Comparison of ENCODE assay signal across 27 mouse cellular contexts in the genomic region with DNA sequence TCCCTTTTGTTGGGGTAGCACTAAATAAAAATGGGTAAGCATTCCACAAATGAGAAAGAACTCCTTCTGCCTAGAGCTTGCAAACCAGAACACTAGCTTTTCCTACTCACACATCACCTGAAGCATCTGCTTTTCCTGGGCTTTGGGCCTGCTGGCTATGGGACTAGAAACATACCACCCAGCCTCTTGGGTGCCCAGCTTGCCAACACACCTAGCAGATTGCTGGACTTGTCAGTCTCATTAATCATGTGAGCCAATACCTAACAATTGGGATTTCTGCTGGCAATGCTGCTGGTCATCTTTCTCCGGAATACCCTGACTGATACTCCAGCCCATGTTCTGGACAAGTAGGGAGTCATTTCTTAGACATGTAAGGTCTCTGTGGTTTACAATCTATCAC.
DNase-seq lines count a peak whose midpoint lies in the region; ATAC-seq and TF ChIP-seq lines count a peak whose summit lies in the region.
"Had no signal": no experiment of that assay in that cellular context is flagged by ENCODE, and none has a peak within 500 bp of the region (broad histone marks: within the 10 kb centered on the region; RNA-seq: fewer than 3 reads in every experiment).

No protein-coding gene starts in this region.

- H3K27me3 ChIP-seq in hindbrain, embryonic 15.5 days = no peaks in the 10 kb centered on the region
- no peaks in the 10 kb centered on the region for H3K27me3 ChIP-seq in hindbrain, embryonic 10.5 days (ENCODE audit: insufficient read depth, poor library complexity, severe bottlenecking)
- H3K27me3 ChIP-seq in hindbrain, postnatal 0 days (ENCODE audit: insufficient read depth, low read length) = no peaks in the 10 kb centered on the region
- H3K27me3 ChIP-seq: CH12.LX; forebrain, embryonic 13.5 days; heart, embryonic 15.5 days; intestine, embryonic 15.5 days; limb, embryonic 13.5 days; liver, embryonic 13.5 days; midbrain, embryonic 12.5 days; Patski; stomach, embryonic 15.5 days had no signal

- no peaks in the 10 kb centered on the region for H3K9me3 ChIP-seq in hindbrain, embryonic 15.5 days
- no peaks in the 10 kb centered on the region for H3K9me3 ChIP-seq in hindbrain, embryonic 10.5 days
- no peaks in the 10 kb centered on the region for H3K9me3 ChIP-seq in hindbrain, postnatal 0 days (ENCODE audit: low read length)
- H3K9me3 ChIP-seq: forebrain, embryonic 13.5 days; G1E; heart, embryonic 15.5 days; intestine, embryonic 15.5 days; limb, embryonic 13.5 days; liver, embryonic 13.5 days; midbrain, embryonic 12.5 days; stomach, embryonic 15.5 days had no signal

- intact Hi-C loops in gastrocnemius, postnatal 36 days (cut with DNase I) = loop anchor here (5.0 kb wide), 1 partner anchor 56 kb away; no protein-coding TSS in a partner anchor

- peaks cover 36% of the 10 kb centered on the region for H3K4me1 ChIP-seq in hindbrain, embryonic 15.5 days (replicated peaks)
- H3K4me1 ChIP-seq in hindbrain, embryonic 10.5 days (replicated peaks) = peaks cover 14% of the 10 kb centered on the region
- H3K4me1 ChIP-seq in hindbrain, postnatal 0 days (ENCODE audit: insufficient read depth, low read length) = peaks cover 4% of the 10 kb centered on the region; the same call in 1 of the 2 replicates
- H3K4me1 ChIP-seq: intestine, embryonic 15.5 days; limb, embryonic 13.5 days; liver, embryonic 13.5 days; stomach, embryonic 15.5 days had no signal

- TF ChIP-seq CTCF in hindbrain, postnatal 0 days (IDR thresholded peaks at IDR 0.05; ENCODE audit: low read depth) = no peak

- peak; percentile 61; the same call in 1 of the 2 replicates for ATAC-seq in hindbrain, embryonic 15.5 days (ENCODE audit: low FRiP score, low read depth)
- no peak for ATAC-seq in hindbrain, postnatal 0 days
- ATAC-seq: intestine, embryonic 15.5 days; Patski had no signal

- no peak overlapping the region for H3K4me2 ChIP-seq in hindbrain, embryonic 15.5 days
- no peak overlapping the region for H3K4me2 ChIP-seq in hindbrain, postnatal 0 days (ENCODE audit: low read depth, low read length)
- H3K4me2 ChIP-seq: forebrain, embryonic 13.5 days; heart, embryonic 15.5 days; intestine, embryonic 15.5 days; limb, embryonic 13.5 days; liver, embryonic 13.5 days; midbrain, embryonic 12.5 days; stomach, embryonic 15.5 days had no signal

- 53% methylated on average over 1 of the region's 1 CpGs for WGBS in hindbrain, embryonic 15.5 days
- WGBS in hindbrain, embryonic 10.5 days = 95% methylated on average over 1 of the region's 1 CpGs
- 57% methylated on average over 1 of the region's 1 CpGs for WGBS in hindbrain, postnatal 0 days

- no peaks in the 10 kb centered on the region for H3K36me3 ChIP-seq in hindbrain, embryonic 15.5 days
- H3K36me3 ChIP-seq in hindbrain, embryonic 10.5 days = no peaks in the 10 kb centered on the region
- no peaks in the 10 kb centered on the region for H3K36me3 ChIP-seq in hindbrain, postnatal 0 days (ENCODE audit: insufficient read depth, low read length)
- H3K36me3 ChIP-seq: G1E; heart, embryonic 15.5 days; intestine, embryonic 15.5 days; limb, embryonic 13.5 days; liver, embryonic 13.5 days; midbrain, embryonic 12.5 days; stomach, embryonic 15.5 days had no signal

- DNase-seq in hindbrain, embryonic 10.5 days (ENCODE audit: low spot score) = no peak
- DNase-seq in cerebellum, adult 11-12 months = peak; percentile 67
- peak; percentile 68 for DNase-seq in cerebellum, adult 9-11 months
- peak; percentile 14 for DNase-seq in hindbrain, postnatal 0 days (ENCODE audit: low spot score)
- no peak for DNase-seq in gastrocnemius, postnatal 36 days
- DNase-seq in c-Kit-positive CD71-positive TER-119-positive erythroid progenitor cells, embryonic 14.5 days (ENCODE audit: low spot score) = no peak
- DNase-seq: adrenal gland, adult 8-10 months; B cell, adult 2 months; heart, postnatal 36 days; kidney, adult 8-10 months; kidney, postnatal 10 days; liver, embryonic 13.5 days; lung, adult 2 months; lung, postnatal 14 days; right cerebral cortex, adult 18-20 months; right cerebral cortex, postnatal 4 days; thymus, postnatal 25 days had no signal

- H3K4me3 ChIP-seq in hindbrain, embryonic 15.5 days = no peak overlapping the region
- no peak overlapping the region for H3K4me3 ChIP-seq in hindbrain, embryonic 10.5 days
- H3K4me3 ChIP-seq in hindbrain, postnatal 0 days (ENCODE audit: low read length) = no peak overlapping the region
- H3K4me3 ChIP-seq: forebrain, embryonic 13.5 days; heart, embryonic 15.5 days; intestine, embryonic 15.5 days; limb, embryonic 13.5 days; liver, embryonic 13.5 days; midbrain, embryonic 12.5 days; stomach, embryonic 15.5 days had no signal

- no peak overlapping the region for H3K27ac ChIP-seq in hindbrain, embryonic 15.5 days (replicated peaks)
- no peak overlapping the region for H3K27ac ChIP-seq in hindbrain, embryonic 10.5 days
- H3K27ac ChIP-seq in hindbrain, postnatal 0 days = no peak overlapping the region
- H3K27ac ChIP-seq: heart, embryonic 15.5 days; intestine, embryonic 15.5 days; limb, embryonic 13.5 days; liver, embryonic 13.5 days; midbrain, embryonic 12.5 days; stomach, embryonic 15.5 days had no signal

- H3K9ac ChIP-seq in hindbrain, embryonic 15.5 days = no peak overlapping the region
- no peak overlapping the region for H3K9ac ChIP-seq in hindbrain, postnatal 0 days (replicated peaks; ENCODE audit: low read length)
- H3K9ac ChIP-seq: forebrain, embryonic 13.5 days; heart, embryonic 15.5 days; intestine, embryonic 15.5 days; limb, embryonic 13.5 days; liver, embryonic 13.5 days; midbrain, embryonic 12.5 days; stomach, embryonic 15.5 days had no signal

Comparison
In these comparisons a context has a peak if more than half of its experiments do, and no peak if none do; other contexts are left out.
1. DNase-seq: peak in cerebellum, adult 11-12 months (single experiment), cerebellum, adult 9-11 months (single experiment) and hindbrain, postnatal 0 days (single experiment); none in hindbrain, embryonic 10.5 days (single experiment), gastrocnemius, postnatal 36 days (0 of 2) and c-Kit-positive CD71-positive TER-119-positive erythroid progenitor cells, embryonic 14.5 days (single experiment).